Mouse (Mus musculus) E14TG2a.4 (cell line): ENCODE results near the gene Col6a5.

Source experiments
- CTCF ChIP-seq: conservative IDR thresholded peaks from 2 replicates; pipeline ENCODE4 v1.5.1; 2014; ENCODE audit warnings: low read length
- NANOG ChIP-seq: IDR thresholded peaks from 2 replicates; pipeline ENCODE4 v1.6.1; 2014; ENCODE audit warnings: borderline replicate concordance, low read length, mixed read lengths

- TF ChIP-seq CTCF, result no peak
- no peak for TF ChIP-seq NANOG
These were observed 53.0 kb downstream of the Col6a5 start for GRCm38 (mm10) chr9:105907411-105907810.
